Mouse (Mus musculus): ENCODE measurements around the gene Rcan1.

DNA sequence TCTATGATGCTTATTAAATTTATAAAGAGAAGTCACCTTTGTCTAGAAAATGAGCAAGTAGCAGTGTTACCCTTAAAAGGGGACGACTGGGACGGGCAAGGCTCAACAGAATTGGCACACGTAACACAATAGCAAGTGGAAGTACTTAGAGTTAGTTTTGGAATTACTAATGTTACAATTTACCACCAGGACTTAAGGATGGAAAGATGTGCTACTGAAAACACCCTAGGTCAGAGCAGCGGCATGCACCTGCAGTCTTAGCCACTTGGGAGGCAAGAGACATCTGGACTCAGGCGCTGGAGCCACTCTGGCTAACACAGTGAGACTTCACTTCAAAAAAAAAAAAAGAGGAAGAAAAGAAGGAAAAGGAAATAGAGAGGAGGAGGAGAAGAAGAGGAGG, 14.7 kb downstream of the Rcan1 start:
- no peak for TF ChIP-seq POLR2A (IDR thresholded peaks at IDR 0.05; ENCODE audit: low read depth, low read length)
- no peak for TF ChIP-seq CTCF (IDR thresholded peaks at IDR 0.05; ENCODE audit: borderline replicate concordance, insufficient read depth, low read length)
